Mouse (Mus musculus): ENCODE measurements around the gene Apold1. TPM values are rescaled to one million over a fixed set of nuclear protein-coding genes. Genes with fewer than 3 reads are reported as not detected.

The Apold1 gene
- polyA plus RNA-seq, 1 experiment from 2014 or later, result 1.5 TPM

DNA sequence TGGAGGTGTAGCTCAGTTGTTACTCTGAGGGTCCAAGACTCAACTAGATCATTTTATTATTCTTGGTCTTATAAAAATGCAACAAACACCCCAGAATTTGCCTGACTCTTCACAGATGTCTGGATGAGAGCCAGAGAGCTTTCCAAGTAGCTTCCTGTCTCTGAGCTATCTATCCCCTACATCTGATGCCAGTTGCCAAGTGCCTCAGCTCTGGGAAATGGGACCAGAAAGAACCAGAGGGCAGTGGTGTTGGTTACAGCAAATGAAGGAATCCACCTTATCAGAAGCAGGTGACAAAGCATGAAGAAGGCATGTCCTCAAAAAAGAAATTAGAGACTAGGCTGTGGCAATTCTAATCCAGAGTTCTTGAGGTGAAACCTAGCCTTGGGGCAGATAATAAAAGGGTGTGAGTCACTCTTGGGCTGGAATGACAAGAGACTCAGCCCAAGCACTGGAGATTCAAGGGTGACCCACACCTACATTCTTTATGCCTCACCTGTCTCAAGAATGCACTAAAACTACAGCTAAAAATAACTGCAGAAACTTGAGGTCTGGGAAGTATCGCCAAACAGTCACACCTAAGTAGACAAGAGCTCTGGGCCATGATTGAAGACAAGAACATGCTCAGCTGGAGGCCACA, 43.4 kb downstream of the Apold1 start:
- ATAC-seq (ENCODE audit: low FRiP score, low TSS enrichment) (peak; percentile 52), DNase-seq (ENCODE audit: low spot score) (no peak)
- H3K4me1 ChIP-seq (replicated peaks; ENCODE audit: control insufficient read depth, insufficient read depth), result no peaks in the 10 kb centered on the region
- H3K4me2 ChIP-seq (replicated peaks; ENCODE audit: low read depth), result no peak overlapping the region
- no peak for TF ChIP-seq EP300 (optimal IDR thresholded peaks at IDR 0.05)
- TF ChIP-seq CTCF (IDR thresholded peaks at IDR 0.05; ENCODE audit: low read depth), result no peak
- H3K27ac ChIP-seq (replicated peaks), result peak overlapping the region; percentile 40; the same call in 1 of the 2 replicates
- no peak overlapping the region for H3K9ac ChIP-seq (ENCODE audit: low read length)
- peaks cover 23% of the 10 kb centered on the region for H3K36me3 ChIP-seq (ENCODE audit: control insufficient read depth, insufficient read depth, low read length)
- WGBS, result 43% methylated on average over 1 of the region's 1 CpGs
- H3K27me3 ChIP-seq (ENCODE audit: control insufficient read depth, insufficient read depth, low read length), result no peaks in the 10 kb centered on the region
- no peak overlapping the region for H3K4me3 ChIP-seq (ENCODE audit: low read depth, low read length)
- no peaks in the 10 kb centered on the region for H3K9me3 ChIP-seq (ENCODE audit: control insufficient read depth, low read length)

DNA sequence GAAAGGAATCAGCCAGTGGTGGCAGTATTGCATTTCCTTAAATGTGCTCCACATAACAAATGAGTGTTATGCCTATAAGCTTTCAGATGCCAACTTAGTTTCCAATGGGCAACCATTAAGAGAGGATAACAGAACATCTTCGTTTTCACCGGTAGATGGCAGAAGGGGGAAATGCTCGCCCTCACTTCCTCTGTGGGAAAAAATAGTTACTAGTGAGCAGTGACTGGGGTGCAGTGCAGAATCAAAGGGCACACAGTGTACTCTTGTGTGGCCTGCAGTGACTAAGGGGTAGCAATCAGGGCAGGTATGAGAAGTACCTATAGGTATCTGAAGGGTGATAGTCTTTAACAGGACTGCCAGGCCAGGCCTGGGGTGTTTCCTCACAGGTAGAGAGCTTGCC, 44.7 kb downstream of the Apold1 start:
- ATAC-seq (ENCODE audit: low FRiP score, low TSS enrichment), result peak; percentile 92
- peak overlapping the region; percentile 65 for H3K27ac ChIP-seq (replicated peaks)
- TF ChIP-seq CTCF (IDR thresholded peaks at IDR 0.05; ENCODE audit: low read depth) (peak; percentile 80), EP300 (optimal IDR thresholded peaks at IDR 0.05) (no peak)
- no peak overlapping the region for H3K4me2 ChIP-seq (replicated peaks; ENCODE audit: low read depth)
- H3K27me3 ChIP-seq (ENCODE audit: control insufficient read depth, insufficient read depth, low read length), result no peaks in the 10 kb centered on the region
- no peak overlapping the region for H3K9ac ChIP-seq (ENCODE audit: low read length)
- H3K4me3 ChIP-seq (ENCODE audit: low read depth, low read length), result no peak overlapping the region
- no peaks in the 10 kb centered on the region for H3K4me1 ChIP-seq (replicated peaks; ENCODE audit: control insufficient read depth, insufficient read depth)
- peaks cover 21% of the 10 kb centered on the region for H3K36me3 ChIP-seq (ENCODE audit: control insufficient read depth, insufficient read depth, low read length)
- no peaks in the 10 kb centered on the region for H3K9me3 ChIP-seq (ENCODE audit: control insufficient read depth, low read length)
- 4% methylated on average over 3 of the region's 3 CpGs for WGBS
- DNase-seq (ENCODE audit: low spot score), result peak; percentile 56

DNA sequence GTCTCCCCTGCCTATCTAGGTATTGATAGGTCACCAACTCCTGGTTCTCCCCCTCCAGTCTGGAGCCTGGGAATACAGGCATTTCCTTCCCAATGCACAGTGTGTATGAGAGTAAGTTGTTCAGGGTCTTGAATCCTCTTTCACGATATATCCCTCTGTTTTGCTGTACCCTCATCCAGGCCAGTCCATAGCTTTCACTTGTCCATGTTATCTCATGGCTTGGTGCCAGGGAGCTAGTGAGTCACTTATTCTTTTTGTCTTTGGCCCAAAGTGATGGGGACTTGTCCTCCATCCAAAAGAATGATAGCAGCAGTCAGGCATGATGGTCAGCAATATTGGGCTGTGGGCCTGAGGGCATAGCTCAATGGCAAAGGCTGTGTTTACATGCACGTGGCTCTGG, 45.2 kb downstream of the Apold1 start:
- no peaks in the 10 kb centered on the region for H3K27me3 ChIP-seq (ENCODE audit: control insufficient read depth, insufficient read depth, low read length)
- TF ChIP-seq EP300 (optimal IDR thresholded peaks at IDR 0.05) (no peak), CTCF (IDR thresholded peaks at IDR 0.05; ENCODE audit: low read depth) (no peak)
- WGBS, result 59% methylated on average over 2 of the region's 2 CpGs
- ATAC-seq (ENCODE audit: low FRiP score, low TSS enrichment) (peak; percentile 6; the same call in 1 of the 2 replicates), DNase-seq (ENCODE audit: low spot score) (peak; percentile 25)
- no peak overlapping the region for H3K4me3 ChIP-seq (ENCODE audit: low read depth, low read length)
- peaks cover 16% of the 10 kb centered on the region for H3K36me3 ChIP-seq (ENCODE audit: control insufficient read depth, insufficient read depth, low read length)
- peak overlapping the region; percentile 65 for H3K27ac ChIP-seq (replicated peaks)
- H3K4me1 ChIP-seq (replicated peaks; ENCODE audit: control insufficient read depth, insufficient read depth), result no peaks in the 10 kb centered on the region
- no peak overlapping the region for H3K9ac ChIP-seq (ENCODE audit: low read length)
- no peaks in the 10 kb centered on the region for H3K9me3 ChIP-seq (ENCODE audit: control insufficient read depth, low read length)
- H3K4me2 ChIP-seq (replicated peaks; ENCODE audit: low read depth), result no peak overlapping the region

DNA sequence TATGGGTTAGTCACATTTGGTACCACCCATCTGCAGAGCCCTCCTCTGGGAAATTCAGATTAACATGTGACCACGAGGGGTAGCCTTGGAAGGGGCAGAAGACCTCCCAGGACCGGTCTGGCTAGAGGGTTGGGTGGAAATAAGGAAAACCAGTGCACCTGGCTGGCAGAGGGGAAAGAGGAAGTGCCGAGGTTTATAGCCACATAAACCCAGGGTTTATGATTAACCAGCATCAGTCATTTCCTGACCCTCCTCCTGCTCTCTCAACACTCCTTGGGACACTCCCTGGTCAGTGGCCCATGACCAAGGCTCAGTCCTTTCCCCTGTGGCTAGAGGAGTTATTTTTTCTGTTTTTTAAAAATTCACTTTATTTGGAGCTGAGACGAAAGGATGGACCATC, 47.7 kb downstream of the Apold1 start:
- Histone ChIP-seq H3K9me3 (ENCODE audit: control insufficient read depth, low read length) (no peaks in the 10 kb centered on the region), H3K4me2 (replicated peaks; ENCODE audit: low read depth) (no peak overlapping the region), H3K27me3 (ENCODE audit: control insufficient read depth, insufficient read depth, low read length) (no peaks in the 10 kb centered on the region), H3K36me3 (ENCODE audit: control insufficient read depth, insufficient read depth, low read length) (no peaks in the 10 kb centered on the region), H3K4me3 (ENCODE audit: low read depth, low read length) (no peak overlapping the region), H3K4me1 (replicated peaks; ENCODE audit: control insufficient read depth, insufficient read depth) (no peaks in the 10 kb centered on the region), H3K27ac (replicated peaks) (peak overlapping the region; percentile 58), H3K9ac (ENCODE audit: low read length) (no peak overlapping the region)
- peak; percentile 77 for ATAC-seq (ENCODE audit: low FRiP score, low TSS enrichment)
- DNase-seq (ENCODE audit: low spot score), result peak; percentile 56
- 44% methylated on average over 4 of the region's 4 CpGs for WGBS
- TF ChIP-seq EP300 (optimal IDR thresholded peaks at IDR 0.05) (no peak), CTCF (IDR thresholded peaks at IDR 0.05; ENCODE audit: low read depth) (no peak)

Other genes starting within 250 kb of the Apold1 start
- 8.6 and 10.6 TPM in 2 replicates for gene Dusp16, start 189.1 kb upstream of the Apold1 start, polyA plus RNA-seq (2015; fragmentation: Nextera tagmentation; extraction: Ambion mirVana)
- 4.3 and 4.7 TPM in 2 replicates for gene Crebl2, start 151.6 kb upstream of the Apold1 start, polyA plus RNA-seq (2015; fragmentation: Nextera tagmentation; extraction: Ambion mirVana)
- 6.6 and 6.9 TPM in 2 replicates for gene Gpr19, start 83.1 kb upstream of the Apold1 start, polyA plus RNA-seq (2015; fragmentation: Nextera tagmentation; extraction: Ambion mirVana)
- gene Cdkn1b, start 61.3 kb upstream of the Apold1 start, polyA plus RNA-seq (2015; fragmentation: Nextera tagmentation; extraction: Ambion mirVana), result 11.7 and 14.4 TPM in 2 replicates
- gene Ddx47, start 29.9 kb downstream of the Apold1 start, polyA plus RNA-seq (2015; fragmentation: Nextera tagmentation; extraction: Ambion mirVana), result 46.0 and 47.7 TPM in 2 replicates
- gene Gprc5a, start 83.9 kb downstream of the Apold1 start, polyA plus RNA-seq (2015; fragmentation: Nextera tagmentation; extraction: Ambion mirVana), result 9.8 and 13.5 TPM in 2 replicates
- 0.07 TPM in 1 of 2 replicates, not detected in the other for gene Gprc5d, start 136.6 kb downstream of the Apold1 start, polyA plus RNA-seq (2015; fragmentation: Nextera tagmentation; extraction: Ambion mirVana)
- 12.4 and 13.3 TPM in 2 replicates for gene Fam234b, start 216.3 kb downstream of the Apold1 start, polyA plus RNA-seq (2015; fragmentation: Nextera tagmentation; extraction: Ambion mirVana)
- gene Hebp1, start 216.3 kb downstream of the Apold1 start, polyA plus RNA-seq (2015; fragmentation: Nextera tagmentation; extraction: Ambion mirVana), result 33.7 and 42.3 TPM in 2 replicates

Measured in stomach, postnatal 0 days (tissue).